Mouse (Mus musculus) CH12.LX (cell line): ENCODE measurements around the gene Gm5108. TPM values are rescaled to one million over a fixed set of nuclear protein-coding genes. Genes with fewer than 3 reads are reported as not detected.

Source experiments
- DNase-seq: peaks from one replicate; pipeline ENCODE4 v3.0.0-alpha.2; 2013; ENCODE audit errors: extremely low read depth
- H3K27ac ChIP-seq: 2 replicates; pipeline ENCODE4 v1.5.1; 2012; ENCODE audit warnings: low read depth, mild to moderate bottlenecking, control low read depth, moderate library complexity; ENCODE audit not compliant: insufficient read depth
- H3K27me3 ChIP-seq: replicated peaks from 2 replicates; pipeline ENCODE3; 2012; ENCODE audit warnings: inconsistent platforms
- H3K36me3 ChIP-seq, 2 experiments: replicated peaks in 1 of 2; 2 replicates each; pipeline versions ENCODE3 to v1.6.1; 2012; ENCODE audit warnings: inconsistent platforms in 1 of 2, low read length in 1 of 2, mild to moderate bottlenecking in 1 of 2, mixed read lengths in 1 of 2, moderate library complexity in 1 of 2; ENCODE audit not compliant: control insufficient read depth in 1 of 2, insufficient read depth in 1 of 2
- H3K4me1 ChIP-seq, 2 experiments: 2 replicates each; pipeline ENCODE4 v1.6.1; 2012; ENCODE audit warnings: inconsistent platforms in 1 of 2, moderate library complexity in 1 of 2; ENCODE audit not compliant: insufficient read depth in 2 of 2, control insufficient read depth in 1 of 2
- H3K4me2 ChIP-seq: 2 replicates; pipeline ENCODE4 v1.6.1; 2012; ENCODE audit warnings: low read depth, mild to moderate bottlenecking, control low read depth; ENCODE audit not compliant: poor library complexity, insufficient read depth, severe bottlenecking
- H3K4me3 ChIP-seq, 3 experiments: fragments of 150-350 bp in 1 of 3; sonication (generic) in 1 of 3; replicated peaks in 1 of 3; 2 replicates each; pipeline versions ENCODE3 to v1.5.1; 2011 to 2012; ENCODE audit warnings: low read depth in 2 of 3, low read length in 2 of 3, mild to moderate bottlenecking in 2 of 3, moderate library complexity in 2 of 3, control low read depth in 1 of 3, improper control_type of control experiment in 1 of 3, inconsistent platforms in 1 of 3, mixed read lengths in 1 of 3; ENCODE audit not compliant: poor library complexity in 1 of 3
- H3K79me2 ChIP-seq: replicated peaks from 2 replicates; pipeline ENCODE4 v1.6.1; 2012; ENCODE audit warnings: mild to moderate bottlenecking, moderate library complexity; ENCODE audit not compliant: control insufficient read depth, poor library complexity, insufficient read depth, severe bottlenecking; ENCODE audit errors: extremely low read depth
- H3K9ac ChIP-seq: 2 replicates; pipeline ENCODE4 v1.6.1; 2012; ENCODE audit warnings: low read depth, mild to moderate bottlenecking, control low read depth, moderate library complexity; ENCODE audit not compliant: insufficient read depth
- H3K9me3 ChIP-seq: replicated peaks from 2 replicates; pipeline ENCODE3; 2012; ENCODE audit warnings: low read length, inconsistent platforms, mixed read lengths
- BHLHE40 ChIP-seq: IDR thresholded peaks from 2 replicates; pipeline ENCODE4 v1.6.1; 2011; ENCODE audit warnings: mild to moderate bottlenecking, low read depth, low read length, improper control_type of control experiment
- CHD2 ChIP-seq: IDR thresholded peaks from 2 replicates; pipeline ENCODE4 v1.6.1; 2011; ENCODE audit warnings: low read length, improper control_type of control experiment
- CTCF ChIP-seq, 2 experiments: IDR thresholded peaks in 1 of 2; conservative IDR thresholded peaks in 1 of 2; 2 replicates each; pipeline ENCODE4 v1.5.1; 2011 to 2012; ENCODE audit warnings: low read depth in 2 of 2, low read length in 2 of 2, improper control_type of control experiment in 1 of 2, inconsistent platforms in 1 of 2, mild to moderate bottlenecking in 1 of 2, moderate library complexity in 1 of 2
- E2F4 ChIP-seq: IDR thresholded peaks from 2 replicates; pipeline ENCODE4 v1.6.1; 2011; ENCODE audit warnings: low read depth, low read length, improper control_type of control experiment; ENCODE audit not compliant: insufficient replicate concordance
- EP300 ChIP-seq: IDR thresholded peaks from 2 replicates; pipeline ENCODE4 v1.6.1; 2011; ENCODE audit warnings: low read length, improper control_type of control experiment
- HCFC1 ChIP-seq: IDR thresholded peaks from 2 replicates; pipeline ENCODE4 v1.6.1; 2012; ENCODE audit warnings: low read depth, mild to moderate bottlenecking, inconsistent platforms, low read length, improper control_type of control experiment
- KAT2A ChIP-seq: IDR thresholded peaks from 2 replicates; pipeline ENCODE4 v1.6.1; 2012; ENCODE audit warnings: low read length, improper control_type of control experiment, inconsistent platforms; ENCODE audit not compliant: insufficient replicate concordance
- MAFK ChIP-seq: IDR thresholded peaks from 2 replicates; pipeline ENCODE4 v1.6.1; 2011; ENCODE audit warnings: low read length, improper control_type of control experiment; ENCODE audit not compliant: insufficient replicate concordance
- MAX ChIP-seq: IDR thresholded peaks from 2 replicates; pipeline ENCODE4 v1.6.1; 2011; ENCODE audit warnings: low read length, improper control_type of control experiment
- MYC ChIP-seq: IDR thresholded peaks from 2 replicates; pipeline ENCODE4 v1.6.1; 2011; ENCODE audit warnings: low read depth, mild to moderate bottlenecking, improper control_type of control experiment, low read length
- NELFE ChIP-seq: IDR thresholded peaks from 2 replicates; pipeline ENCODE4 v1.6.1; 2011; ENCODE audit warnings: low read depth, low read length, improper control_type of control experiment
- PAX5 ChIP-seq: IDR thresholded peaks from 2 replicates; pipeline ENCODE4 v1.6.1; 2012; ENCODE audit warnings: low read length, inconsistent platforms, mixed read lengths
- POLR2A ChIP-seq: IDR thresholded peaks from 2 replicates; pipeline ENCODE4 v1.6.1; 2011; ENCODE audit warnings: low read depth, mild to moderate bottlenecking, improper control_type of control experiment, low read length
- SIN3A ChIP-seq: IDR thresholded peaks from 2 replicates; pipeline ENCODE4 v1.6.1; 2012; ENCODE audit warnings: low read length, improper control_type of control experiment, inconsistent platforms
- SMC3 ChIP-seq: IDR thresholded peaks from 2 replicates; pipeline ENCODE4 v1.6.1; 2011; ENCODE audit warnings: low read depth, low read length, improper control_type of control experiment
- TBP ChIP-seq: conservative IDR thresholded peaks from 2 replicates; pipeline ENCODE4 v1.6.1; 2011; ENCODE audit warnings: low read depth, low read length, improper control_type of control experiment
- TCF12 ChIP-seq: IDR thresholded peaks from 2 replicates; pipeline ENCODE4 v1.6.1; 2014; ENCODE audit warnings: low read depth, mild to moderate bottlenecking, inconsistent platforms, low read length, improper control_type of control experiment
- ZC3H11A ChIP-seq: IDR thresholded peaks from 2 replicates; pipeline ENCODE4 v1.6.1; 2012; ENCODE audit warnings: low read depth, mild to moderate bottlenecking, inconsistent platforms, low read length, improper control_type of control experiment
- ZNF384 ChIP-seq: IDR thresholded peaks from 2 replicates; pipeline ENCODE4 v1.6.1; 2012; ENCODE audit warnings: low read depth, low read length, improper control_type of control experiment, inconsistent platforms
- dilution Hi-C: fragments of 300-500 bp; cut with MboI; formaldehyde crosslinking; loops from 2 replicates; pipeline ENCODE4 v1.14.3; 2020; ENCODE audit warnings: low sequenced_read_pairs; ENCODE audit not compliant: extremely low pct_unique_long_range_greater_than_20kb, extremely low pct_ligation_motif_present
- in situ Hi-C: fragments of 300-500 bp; cut with MboI; formaldehyde crosslinking; loops from 3 replicates; pipeline ENCODE4 v1.14.3; 2019; ENCODE audit warnings: low sequenced_read_pairs, low pct_ligation_motif_present, low pct_unique_long_range_greater_than_20kb, mixed read lengths
- polyA plus RNA-seq: library from polyadenylated mRNA; unstranded; fragments of >175 nt; gene quantifications from 2 replicates; pipeline ENCODE4 v1.2.1, GENCODE M21; 2012; ENCODE audit warnings: low read depth; ENCODE audit not compliant: insufficient read length
- total RNA-seq, 2 experiments: library from RNA; depleted of rRNA; stranded (reverse); fragments of 300-350 nt in 1 of 2; fragments of >200 nt in 1 of 2; gene quantifications; 2 replicates each; pipeline ENCODE4 v1.2.3; 2012 to 2014

Gene Gm5108
- total and polyA plus RNA-seq, 3 experiments = not detected

- H3K27ac ChIP-seq = no peak overlapping the region
- H3K9me3 ChIP-seq = no peaks in the 10 kb centered on the region
- no peaks in the 10 kb centered on the region for H3K27me3 ChIP-seq
- no peaks in the 10 kb centered on the region for H3K79me2 ChIP-seq
- in situ Hi-C loops (no loop called here), dilution Hi-C loops (no loop called here)
- H3K36me3 ChIP-seq = no peaks in the 10 kb centered on the region
- H3K4me3 ChIP-seq = no peak overlapping the region
- no peak for DNase-seq
- no peak overlapping the region for H3K4me2 ChIP-seq
- no peak overlapping the region for H3K9ac ChIP-seq
- TF ChIP-seq CTCF (conservative IDR thresholded peaks at IDR 0.05 in 1 of 2, IDR thresholded peaks at IDR 0.05 in 1 of 2; ENCODE audit: low read depth in 2 of 2, low read length in 2 of 2) (no peak), ZNF384 (no peak), TCF12 (no peak)
- H3K4me1 ChIP-seq = no peaks in the 10 kb centered on the region
These were observed 1.7 kb downstream of the Gm5108 start for GRCm38 (mm10) chr5:67943199-67943598.

- Histone ChIP-seq H3K79me2 (no peaks in the 10 kb centered on the region), H3K4me3 (no peak overlapping the region), H3K9ac (no peak overlapping the region)
- no peak for TF ChIP-seq PAX5
- TF ChIP-seq SMC3 = no peak
- no peak for TF ChIP-seq POLR2A
- TF ChIP-seq MYC = no peak
- no peak for TF ChIP-seq ZC3H11A
- TF ChIP-seq, all 38 proteins: peak for 0
- Histone ChIP-seq H3K4me1 (no peaks in the 10 kb centered on the region), H3K27me3 (no peaks in the 10 kb centered on the region), H3K4me2 (no peak overlapping the region), H3K27ac (no peak overlapping the region), H3K36me3 (no peaks in the 10 kb centered on the region), H3K9me3 (no peaks in the 10 kb centered on the region)
- dilution Hi-C loops = no loop called here
- no peak for DNase-seq
- in situ Hi-C loops = no loop called here
These were observed 2.8 kb downstream of the Gm5108 start for GRCm38 (mm10) chr5:67944074-67944785.

DNA sequence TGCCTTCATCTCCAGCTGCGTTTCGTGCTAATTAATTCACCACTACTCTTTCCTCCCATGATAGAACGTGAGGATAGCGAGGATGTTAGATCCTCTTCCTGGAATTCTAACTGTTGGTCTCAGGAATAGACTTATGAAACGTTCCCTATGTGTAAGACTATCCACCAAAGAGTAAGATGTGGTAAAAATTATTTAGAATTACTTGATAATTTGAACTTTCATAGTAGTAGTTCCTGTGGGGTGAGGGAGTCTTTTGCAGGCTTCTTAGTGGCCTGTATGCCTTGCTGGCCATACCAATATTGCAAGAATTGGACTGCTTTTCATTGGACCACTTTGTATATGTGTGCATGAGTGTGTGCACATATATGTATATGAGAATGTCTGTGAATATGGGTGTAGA, 4.9 kb downstream of the Gm5108 start, which contains the start of gene Gm21905:
Gene Gm21905, minus strand, starts transcription at position 101 of the 400 bp plus-strand sequence.
- Histone ChIP-seq H3K4me1 (no peaks in the 10 kb centered on the region), H3K9ac (no peak within 1 kb of the TSS), H3K79me2 (no peaks in the 10 kb centered on the region), H3K36me3 (no peaks in the 10 kb centered on the region), H3K9me3 (no peaks in the 10 kb centered on the region), H3K4me2 (no peak within 1 kb of the TSS), H3K27me3 (no peaks in the 10 kb centered on the region), H3K4me3 (no peak within 1 kb of the TSS), H3K27ac (no peak within 1 kb of the TSS)
- no peak for DNase-seq
- in situ Hi-C loops = no loop called here
- dilution Hi-C loops = no loop called here
- TF ChIP-seq E2F4 = no peak
- no peak for TF ChIP-seq MAFK
- TF ChIP-seq ZNF384 = no peak
- TF ChIP-seq PAX5 = no peak
- TF ChIP-seq MAX = no peak
- no peak for TF ChIP-seq CHD2
- no peak for TF ChIP-seq EP300
- no peak for TF ChIP-seq TBP
- no peak for TF ChIP-seq NELFE
- TF ChIP-seq BHLHE40 = no peak
- TF ChIP-seq SIN3A = no peak
- no peak for TF ChIP-seq HCFC1
- no peak for TF ChIP-seq KAT2A
- TF ChIP-seq SMC3 = no peak
